Mouse (Mus musculus): ENCODE data around the gene Rita1. TPM values are rescaled to one million over a fixed set of nuclear protein-coding genes. Genes with fewer than 3 reads are reported as not detected.

The Rita1 gene
- polyA plus RNA-seq, 1 experiment from 2014 or later, result 6.1 TPM

GRCm38 (mm10) chr5:120631892-120632291 lies 19.5 kb upstream of the Rita1 start:
- ATAC-seq, result no peak
- H3K9me3 ChIP-seq (ENCODE audit: control insufficient read depth), result peaks cover 3% of the 10 kb centered on the region; the same call in 1 of the 2 replicates
- H3K27me3 ChIP-seq (replicated peaks; ENCODE audit: control insufficient read depth, insufficient read depth, low read length), result peaks cover 5% of the 10 kb centered on the region; the same call in 1 of the 2 replicates
- no peak overlapping the region for H3K9ac ChIP-seq (ENCODE audit: low read depth, low read length)
- peak; percentile 27; the same call in 1 of the 2 replicates for TF ChIP-seq CTCF (IDR thresholded peaks at IDR 0.05; ENCODE audit: low read depth)
- H3K4me1 ChIP-seq (replicated peaks; ENCODE audit: control insufficient read depth, insufficient read depth, low read length), result no peaks in the 10 kb centered on the region
- 84% methylated on average over 5 of the region's 5 CpGs for whole genome bisulfite sequencing
- no peak overlapping the region for H3K4me3 ChIP-seq (ENCODE audit: low read depth, low read length)
- no peak overlapping the region for H3K4me2 ChIP-seq (replicated peaks; ENCODE audit: low read depth)
- no peak overlapping the region for H3K27ac ChIP-seq (ENCODE audit: low read depth, low read length)
- H3K36me3 ChIP-seq (ENCODE audit: control insufficient read depth, insufficient read depth), result peaks cover 15% of the 10 kb centered on the region

- peaks cover 3% of the 10 kb centered on the region; the same call in 1 of the 2 replicates for H3K9me3 ChIP-seq (ENCODE audit: control insufficient read depth)
- peak overlapping the region; percentile 32; the same call in 1 of the 2 replicates for H3K4me2 ChIP-seq (replicated peaks; ENCODE audit: low read depth)
- no peaks in the 10 kb centered on the region for H3K4me1 ChIP-seq (replicated peaks; ENCODE audit: control insufficient read depth, insufficient read depth, low read length)
- H3K9ac ChIP-seq (ENCODE audit: low read depth, low read length), result peak overlapping the region; percentile 17; the same call in 1 of the 2 replicates
- H3K27me3 ChIP-seq (replicated peaks; ENCODE audit: control insufficient read depth, insufficient read depth, low read length), result peaks cover 5% of the 10 kb centered on the region; the same call in 1 of the 2 replicates
- TF ChIP-seq CTCF (IDR thresholded peaks at IDR 0.05; ENCODE audit: low read depth), result no peak
- H3K36me3 ChIP-seq (ENCODE audit: control insufficient read depth, insufficient read depth), result peaks cover 17% of the 10 kb centered on the region
- ATAC-seq, result no peak
- peak overlapping the region; percentile 5; the same call in 1 of the 2 replicates for H3K4me3 ChIP-seq (ENCODE audit: low read depth, low read length)
- WGBS, result 8% methylated on average over 29 of the region's 29 CpGs
- H3K27ac ChIP-seq (ENCODE audit: low read depth, low read length), result no peak overlapping the region
Measured at GRCm38 (mm10) chr5:120631128-120631527, 18.7 kb upstream of the Rita1 start.

DNA sequence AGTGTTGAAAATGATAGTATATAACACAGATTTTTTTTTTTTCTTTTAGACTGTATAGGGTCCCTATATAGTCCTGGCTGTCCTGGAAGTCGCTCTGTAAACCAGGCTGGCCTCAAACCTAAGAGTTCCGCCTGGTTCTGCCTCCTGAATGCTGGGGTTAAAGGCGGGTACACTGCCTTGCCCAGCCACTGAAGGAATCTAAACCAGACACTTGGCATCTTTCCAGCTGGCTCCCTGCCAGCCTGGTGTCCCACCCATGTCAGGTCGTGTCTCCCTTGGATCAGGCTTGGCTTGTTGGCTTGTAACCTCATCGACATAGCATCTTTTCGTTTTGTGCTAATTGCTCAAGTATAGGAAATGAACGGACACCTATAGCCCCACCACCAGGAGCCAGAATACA lies 16.2 kb upstream of the Rita1 start:
- Histone ChIP-seq H3K9me3 (ENCODE audit: control insufficient read depth) (peaks cover 3% of the 10 kb centered on the region; the same call in 1 of the 2 replicates), H3K4me1 (replicated peaks; ENCODE audit: control insufficient read depth, insufficient read depth, low read length) (no peaks in the 10 kb centered on the region)
- peak; percentile 31; the same call in 1 of the 2 replicates for ATAC-seq

GRCm38 (mm10) chr5:120627515-120628300 lies 15.3 kb upstream of the Rita1 start:
- Histone ChIP-seq H3K4me2 (replicated peaks; ENCODE audit: low read depth) (no peak overlapping the region), H3K27me3 (replicated peaks; ENCODE audit: control insufficient read depth, insufficient read depth, low read length) (peaks cover 5% of the 10 kb centered on the region; the same call in 1 of the 2 replicates), H3K4me3 (ENCODE audit: low read depth, low read length) (no peak overlapping the region), H3K36me3 (ENCODE audit: control insufficient read depth, insufficient read depth) (peaks cover 50% of the 10 kb centered on the region), H3K9me3 (ENCODE audit: control insufficient read depth) (peaks cover 3% of the 10 kb centered on the region; the same call in 1 of the 2 replicates), H3K9ac (ENCODE audit: low read depth, low read length) (no peak overlapping the region), H3K4me1 (replicated peaks; ENCODE audit: control insufficient read depth, insufficient read depth, low read length) (no peaks in the 10 kb centered on the region), H3K27ac (ENCODE audit: low read depth, low read length) (no peak overlapping the region)
- no peak for ATAC-seq
- no peak for TF ChIP-seq CTCF (IDR thresholded peaks at IDR 0.05; ENCODE audit: low read depth)
- 88% methylated on average over 15 of the region's 15 CpGs for WGBS

More for the DNA sequence above, 16.2 kb upstream of the Rita1 start:
- 33% methylated on average over 7 of the region's 7 CpGs for WGBS
- H3K27ac ChIP-seq (ENCODE audit: low read depth, low read length), result no peak overlapping the region
- peaks cover 5% of the 10 kb centered on the region; the same call in 1 of the 2 replicates for H3K27me3 ChIP-seq (replicated peaks; ENCODE audit: control insufficient read depth, insufficient read depth, low read length)
- no peak overlapping the region for H3K4me2 ChIP-seq (replicated peaks; ENCODE audit: low read depth)
- no peak overlapping the region for H3K4me3 ChIP-seq (ENCODE audit: low read depth, low read length)
- peaks cover 42% of the 10 kb centered on the region for H3K36me3 ChIP-seq (ENCODE audit: control insufficient read depth, insufficient read depth)
- H3K9ac ChIP-seq (ENCODE audit: low read depth, low read length), result no peak overlapping the region
- TF ChIP-seq CTCF (IDR thresholded peaks at IDR 0.05; ENCODE audit: low read depth), result no peak; the same call in 1 of the 2 replicates

DNA sequence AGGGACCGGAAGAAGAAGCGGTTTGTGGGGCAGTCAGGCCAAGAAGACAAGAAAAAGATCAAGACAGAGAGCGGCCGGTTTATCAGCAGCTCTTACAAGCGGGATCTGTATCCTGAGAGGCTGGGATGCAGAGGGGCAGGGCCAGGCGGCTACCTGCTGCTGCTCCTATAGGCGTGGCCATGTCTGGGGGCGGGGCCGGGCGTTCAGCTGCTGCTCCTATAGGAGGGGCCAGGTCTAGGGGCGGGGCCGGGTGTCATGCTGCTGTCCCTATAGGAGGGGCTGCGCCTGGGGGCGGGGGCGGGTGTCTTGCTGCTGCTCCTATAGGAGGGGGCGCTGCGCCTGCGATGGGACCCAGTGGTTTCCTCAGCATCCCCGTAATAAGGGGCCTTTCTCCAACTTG lies 14.0 kb upstream of the Rita1 start:
- H3K36me3 ChIP-seq (ENCODE audit: control insufficient read depth, insufficient read depth), result peaks cover 63% of the 10 kb centered on the region
- no peaks in the 10 kb centered on the region for H3K9me3 ChIP-seq (ENCODE audit: control insufficient read depth)
- TF ChIP-seq CTCF (IDR thresholded peaks at IDR 0.05; ENCODE audit: low read depth), result no peak
- H3K4me2 ChIP-seq (replicated peaks; ENCODE audit: low read depth), result no peak overlapping the region
- no peak overlapping the region for H3K4me3 ChIP-seq (ENCODE audit: low read depth, low read length)
- 42% methylated on average over 19 of the region's 19 CpGs for WGBS
- 0 out of 2 replicates have a peak, but pooled peaks have one; percentile 50 for ATAC-seq
- no peaks in the 10 kb centered on the region for H3K4me1 ChIP-seq (replicated peaks; ENCODE audit: control insufficient read depth, insufficient read depth, low read length)
- no peak overlapping the region for H3K9ac ChIP-seq (ENCODE audit: low read depth, low read length)
- peaks cover 5% of the 10 kb centered on the region; the same call in 1 of the 2 replicates for H3K27me3 ChIP-seq (replicated peaks; ENCODE audit: control insufficient read depth, insufficient read depth, low read length)
- H3K27ac ChIP-seq (ENCODE audit: low read depth, low read length), result no peak overlapping the region

DNA sequence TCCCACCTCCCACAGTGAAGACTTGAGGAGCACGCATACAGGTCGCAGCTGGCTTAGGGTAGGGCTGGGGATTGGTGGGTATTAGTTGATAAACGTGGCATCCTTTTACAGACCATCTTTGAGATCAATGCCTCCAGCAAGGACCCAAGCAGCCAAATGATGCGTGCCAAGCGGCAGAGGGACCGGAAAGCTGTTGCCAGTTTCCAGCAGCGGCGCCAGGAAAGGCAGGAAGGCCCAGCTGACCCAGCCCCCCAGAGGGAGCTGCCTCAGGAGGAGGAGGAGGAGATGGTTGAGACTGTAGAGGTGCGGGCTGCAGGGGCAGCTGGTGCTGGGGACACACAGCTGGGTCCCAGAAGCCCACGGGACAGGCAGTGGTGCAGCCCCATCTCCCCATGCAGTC lies 12.0 kb upstream of the Rita1 start:
- peaks cover 82% of the 10 kb centered on the region for H3K36me3 ChIP-seq (ENCODE audit: control insufficient read depth, insufficient read depth)
- H3K9ac ChIP-seq (ENCODE audit: low read depth, low read length), result no peak overlapping the region
- H3K4me3 ChIP-seq (ENCODE audit: low read depth, low read length), result no peak overlapping the region
- no peak overlapping the region for H3K4me2 ChIP-seq (replicated peaks; ENCODE audit: low read depth)
- no peak for ATAC-seq
- WGBS, result 91% methylated on average over 10 of the region's 10 CpGs
- no peaks in the 10 kb centered on the region for H3K9me3 ChIP-seq (ENCODE audit: control insufficient read depth)
- no peak for TF ChIP-seq CTCF (IDR thresholded peaks at IDR 0.05; ENCODE audit: low read depth)
- H3K27me3 ChIP-seq (replicated peaks; ENCODE audit: control insufficient read depth, insufficient read depth, low read length), result no peaks in the 10 kb centered on the region
- no peaks in the 10 kb centered on the region for H3K4me1 ChIP-seq (replicated peaks; ENCODE audit: control insufficient read depth, insufficient read depth, low read length)
- H3K27ac ChIP-seq (ENCODE audit: low read depth, low read length), result no peak overlapping the region
